Mouse (Mus musculus) forebrain, embryonic 11.5 days (tissue): ENCODE data around the gene Skap2. TPM values are rescaled to one million over a fixed set of nuclear protein-coding genes. Genes with fewer than 3 reads are reported as not detected.

ENCODE experiments used
- polyA plus RNA-seq: library from polyadenylated mRNA; unstranded; fragments of >200 nt; fragmentation: Nextera tagmentation; extraction: Ambion mirVana; gene quantifications from 2 replicates; pipeline ENCODE4 v1.2.1, GENCODE M21; 2014

Gene Skap2
- polyA plus RNA-seq, 1 experiment from 2014 or later = 7.7 TPM

Other genes starting within 250 kb of the Skap2 start
- 0.43 TPM in 1 of 2 replicates, not detected in the other for gene Hoxa1, start 145.8 kb upstream of the Skap2 start, polyA plus RNA-seq
- not detected in 2 replicates for gene Hoxa2, start 152.3 kb upstream of the Skap2 start, polyA plus RNA-seq
- not detected in 2 replicates for gene 5730596B20Rik, start 164.9 kb upstream of the Skap2 start, polyA plus RNA-seq
- not detected in 2 replicates for gene Hoxa4, start 179.2 kb upstream of the Skap2 start, polyA plus RNA-seq
- not detected in 2 replicates for gene Hoxa5, start 192.0 kb upstream of the Skap2 start, polyA plus RNA-seq
- gene Hoxa6, start 196.2 kb upstream of the Skap2 start, polyA plus RNA-seq = not detected in 2 replicates
- not detected in 2 replicates for gene Hoxa3, start 200.8 kb upstream of the Skap2 start, polyA plus RNA-seq
- gene Gm28308, start 200.8 kb upstream of the Skap2 start, polyA plus RNA-seq = not detected in 2 replicates
- not detected in 2 replicates for gene Hoxa7, start 209.3 kb upstream of the Skap2 start, polyA plus RNA-seq
- not detected in 2 replicates for gene Hoxa9, start 218.5 kb upstream of the Skap2 start, polyA plus RNA-seq
- not detected in 2 replicates for gene Hoxa10, start 228.3 kb upstream of the Skap2 start, polyA plus RNA-seq
- not detected in 2 replicates for gene Hoxa11, start 233.3 kb upstream of the Skap2 start, polyA plus RNA-seq
- not detected in 2 replicates for gene Hoxa13, start 248.3 kb upstream of the Skap2 start, polyA plus RNA-seq